Mouse (Mus musculus) c-Kit-positive CD71-negative TER-119-negative erythroid progenitor cells, embryonic 14.5 days (primary cell): ENCODE results near the gene Arhgap27.
"Not testable (repeated sequence)": the region's sequence is repeated elsewhere in the genome, so short reads cannot be mapped to it uniquely, and the experiment has no call there.

ENCODE experiments used
- DNase-seq: peaks from one replicate; pipeline ENCODE4 v3.0.0-alpha.2; 2013; ENCODE audit warnings: low read depth

The Arhgap27 gene

DNA sequence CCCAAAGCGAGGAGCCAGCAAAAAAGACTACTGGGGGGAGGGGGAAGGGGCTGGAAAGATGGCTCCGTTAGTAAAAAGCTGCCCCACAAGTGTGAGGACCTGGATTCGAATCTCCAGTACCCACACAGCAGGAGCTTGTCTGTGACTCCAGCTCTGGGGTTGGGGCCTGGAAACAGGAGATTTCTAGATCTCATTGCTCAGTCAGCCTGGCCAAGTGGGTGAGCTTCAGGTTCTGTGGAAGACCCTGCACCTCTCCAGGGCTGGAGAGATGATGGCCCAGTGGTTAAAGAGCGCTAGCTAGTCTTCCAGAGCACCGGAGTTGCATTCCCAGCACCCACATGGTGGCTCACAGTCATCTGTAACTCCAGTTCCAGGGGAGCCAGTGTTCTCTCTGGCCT, 70.6 kb downstream of the Arhgap27 start:
- DNase-seq = no peak

DNA sequence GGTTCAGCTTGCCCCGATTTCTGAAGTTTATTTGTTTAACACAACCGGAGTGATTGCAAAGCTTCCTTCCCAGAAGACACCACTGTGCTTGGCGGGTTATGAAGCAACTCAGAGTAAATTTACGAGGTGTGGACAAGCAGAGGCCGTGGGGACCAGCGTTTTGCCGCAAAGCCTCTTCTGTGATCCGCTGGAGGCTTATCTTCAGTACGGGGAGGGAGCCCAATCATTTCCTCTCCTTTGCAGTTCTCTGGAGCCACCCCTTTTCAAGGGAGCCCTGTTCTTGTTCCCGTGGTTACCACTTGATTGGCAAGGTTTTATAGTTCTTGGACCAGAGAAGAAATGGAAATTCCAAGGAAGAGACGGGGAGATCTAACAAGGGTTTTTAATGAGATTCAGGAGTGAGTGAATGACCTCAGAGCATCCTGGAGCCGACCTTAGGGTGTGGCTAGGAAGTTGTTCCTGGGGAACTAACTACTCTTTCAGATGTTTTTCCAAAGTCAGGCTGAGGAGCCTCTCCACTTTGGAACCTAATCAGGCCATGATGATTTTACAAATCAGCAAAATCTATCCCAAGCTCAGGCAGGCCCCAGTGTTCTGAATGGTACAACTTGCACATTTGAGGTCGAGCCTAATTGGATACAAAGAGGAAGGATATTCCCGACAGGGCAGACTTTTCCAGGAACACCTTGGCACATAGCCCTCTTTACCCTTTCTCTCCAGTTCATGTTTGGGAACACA, 71.2 kb downstream of the Arhgap27 start:
- no peak for DNase-seq

DNA sequence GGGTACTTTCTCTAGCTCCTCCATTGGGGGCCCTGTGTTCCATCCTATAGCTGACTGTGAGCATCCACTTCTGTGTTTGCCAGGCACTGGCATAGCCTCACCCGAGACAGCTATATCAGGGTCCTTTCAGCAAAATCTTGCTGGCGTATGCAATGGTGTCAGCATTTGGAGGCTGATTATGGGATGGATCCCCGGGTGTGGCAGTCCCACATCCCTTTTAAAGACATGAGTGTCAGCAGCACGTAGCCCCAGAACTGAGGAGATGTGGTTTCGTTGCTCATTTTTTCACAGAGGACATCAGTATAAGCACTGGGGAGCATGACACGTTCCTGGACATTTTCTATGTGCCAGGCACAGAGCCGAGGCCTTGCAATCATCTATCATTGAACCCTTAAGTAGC, 72.7 kb downstream of the Arhgap27 start:
- DNase-seq = not testable (repeated sequence)

DNA sequence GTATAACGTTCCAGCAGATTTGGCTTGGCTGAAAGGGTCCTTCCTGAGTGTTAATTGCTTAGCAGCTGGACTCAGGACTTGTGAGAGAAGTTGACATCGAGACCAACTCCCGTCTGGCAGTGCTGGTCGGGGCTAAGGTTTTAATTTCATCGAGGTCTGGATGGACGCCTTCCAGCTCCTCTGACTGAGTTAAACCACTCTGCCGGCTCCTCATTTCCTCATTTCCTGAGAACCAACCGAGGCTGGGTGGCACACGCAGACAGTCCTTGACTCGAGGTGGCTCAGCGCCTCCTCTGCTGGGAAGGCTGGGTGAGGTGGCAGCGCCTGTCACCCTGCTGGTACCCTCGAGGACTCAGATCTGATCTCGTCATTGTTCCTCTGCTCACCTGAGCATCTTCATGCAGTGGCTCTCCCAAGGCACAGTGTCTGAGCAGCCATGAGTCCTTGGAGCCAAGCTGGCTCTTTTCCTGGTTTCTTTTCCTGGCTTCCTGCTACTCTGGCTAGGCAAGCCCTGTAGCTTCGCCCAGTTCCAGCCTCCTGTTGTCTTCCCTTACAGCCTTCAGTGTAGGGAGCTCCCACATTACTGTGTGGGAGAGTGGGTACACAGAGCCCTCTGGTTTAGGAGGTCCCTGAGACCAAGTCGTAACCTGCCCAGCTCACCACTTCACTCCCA, 75.1 kb downstream of the Arhgap27 start:
- DNase-seq = no peak

DNA sequence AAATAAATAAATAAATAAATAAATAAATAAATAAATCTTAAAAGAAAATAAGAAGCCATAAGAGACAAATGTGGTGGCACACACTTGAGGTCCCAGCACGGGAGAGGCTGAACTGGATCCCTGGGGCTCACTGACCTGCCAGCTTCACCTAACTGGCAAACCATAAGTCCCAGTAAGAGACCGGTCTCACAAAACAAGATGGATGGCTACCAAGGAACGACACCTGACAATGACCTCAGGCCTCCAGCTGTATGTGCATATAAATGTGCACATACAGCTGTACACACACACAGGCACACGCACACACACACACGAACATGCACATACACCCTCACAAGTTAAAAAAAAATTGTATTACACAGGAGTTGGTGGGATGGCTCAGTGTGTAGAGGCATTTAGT, 76.6 kb downstream of the Arhgap27 start:
- DNase-seq = no peak

DNA sequence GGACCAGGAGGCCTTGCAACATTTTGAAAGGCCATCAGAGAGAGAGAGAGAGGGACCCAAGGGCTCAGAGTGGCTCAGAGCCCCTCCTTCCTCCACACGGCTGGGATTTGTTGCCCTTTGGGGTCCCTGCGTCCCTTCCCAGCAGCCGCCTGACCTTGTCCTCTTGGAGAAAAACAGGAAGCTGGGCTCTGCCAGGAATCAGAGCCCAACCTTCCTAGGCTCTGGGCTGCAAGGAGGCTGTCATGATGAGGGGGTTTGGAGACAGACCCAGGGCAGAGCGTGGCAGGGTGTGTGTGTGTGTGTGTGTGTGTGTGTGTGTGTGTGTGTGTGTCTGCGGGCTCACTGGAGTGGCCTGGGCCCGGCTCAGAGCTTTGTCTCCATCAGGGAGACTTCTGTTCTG, 77.5 kb downstream of the Arhgap27 start:
- DNase-seq = no peak

DNA sequence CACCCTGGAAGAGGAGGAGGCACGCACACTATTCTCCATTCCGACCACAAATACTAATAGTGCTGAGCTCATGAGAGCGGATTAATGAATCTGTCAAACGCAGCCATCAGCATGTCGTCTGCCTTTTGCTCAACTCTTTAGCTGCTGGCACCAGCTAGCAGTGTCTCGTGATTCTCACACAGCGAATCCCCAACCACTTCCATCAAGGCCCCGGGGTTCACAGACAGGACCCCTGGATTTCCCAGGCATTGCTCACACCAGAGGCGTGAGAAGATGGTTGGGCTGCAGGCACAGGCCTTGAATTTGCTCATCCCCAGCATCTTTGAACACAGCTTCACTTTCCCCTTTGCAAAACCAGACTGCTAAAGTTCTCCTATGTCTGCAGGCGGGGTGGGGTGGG, 78.2 kb downstream of the Arhgap27 start:
- no peak for DNase-seq

DNA sequence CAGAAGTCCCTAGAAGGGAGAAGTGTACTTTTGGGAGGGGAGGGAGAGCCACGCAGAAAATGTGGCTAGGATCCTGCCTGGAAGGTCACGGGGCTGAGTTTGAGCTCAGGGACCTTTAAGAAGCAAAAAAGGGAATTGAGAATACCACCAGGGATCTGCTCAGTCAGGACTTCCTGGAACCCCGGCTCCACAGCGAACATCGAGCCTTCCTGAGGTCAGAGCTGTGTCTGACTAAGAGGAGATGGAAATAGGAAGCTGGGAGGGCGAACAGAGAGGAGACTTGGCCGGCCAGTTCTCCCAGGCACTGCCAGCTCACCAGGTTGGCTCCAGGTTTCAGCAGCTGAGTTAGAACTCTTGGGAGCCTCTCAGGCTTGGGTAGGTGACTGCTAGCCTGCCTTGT, 81.7 kb downstream of the Arhgap27 start:
- no peak for DNase-seq
